Mouse (Mus musculus) adrenal gland, adult (tissue): ENCODE results near the gene Catsper4.

Source experiments
- DNase-seq, 2 experiments: peaks; one replicate each; pipeline ENCODE4 v3.0.0; 2022 to 2023; ENCODE audit warnings: low spot score in 1 of 2; ENCODE audit not compliant: inconsistent age in 2 of 2

Gene Catsper4

DNA sequence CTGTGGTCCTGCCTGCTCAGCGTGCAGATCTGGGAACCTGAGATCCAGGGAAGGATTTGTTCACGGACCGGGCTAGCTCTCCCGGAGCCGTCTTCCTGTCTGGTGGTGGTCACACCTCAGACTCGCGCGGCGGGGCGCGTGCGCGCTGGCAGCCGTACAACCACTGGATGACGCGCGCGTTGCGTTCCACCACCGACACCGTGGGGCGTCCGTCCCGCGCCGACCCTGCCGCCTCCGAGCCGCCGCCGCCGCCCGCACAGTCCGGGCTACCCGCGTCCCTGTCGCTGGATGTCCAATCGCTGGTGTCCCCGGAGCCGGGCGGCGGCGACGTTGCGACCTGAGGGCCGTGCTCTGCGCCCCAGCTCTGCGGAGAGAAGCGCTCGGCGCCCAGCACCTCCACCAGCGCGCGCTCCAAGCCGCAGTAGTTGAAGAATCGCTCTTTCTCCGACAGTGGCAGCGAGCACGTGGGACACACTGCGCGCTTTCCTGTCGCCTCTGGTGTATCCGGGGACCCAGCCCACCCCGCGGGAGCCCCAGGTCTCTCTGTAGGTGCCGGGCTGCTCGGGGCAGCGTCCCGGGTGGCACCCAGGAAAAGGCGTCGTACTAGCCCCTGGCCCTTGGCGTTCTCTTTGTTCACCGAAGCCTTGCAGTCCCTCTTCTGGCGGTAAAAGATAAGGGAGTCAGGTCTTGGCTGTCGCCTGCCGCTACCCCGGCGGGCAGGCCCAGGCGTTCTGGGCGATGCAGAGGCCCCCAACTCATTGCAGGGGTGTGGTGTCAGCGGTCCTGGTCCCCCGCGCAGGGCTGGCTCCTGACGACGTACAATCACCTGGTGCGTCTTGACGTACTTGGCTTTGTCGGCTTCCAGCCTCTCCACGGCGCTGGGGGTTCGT, 24.3 kb upstream of the Catsper4 start:
- DNase-seq: peak in 1 of 2 experiments; percentile 62

DNA sequence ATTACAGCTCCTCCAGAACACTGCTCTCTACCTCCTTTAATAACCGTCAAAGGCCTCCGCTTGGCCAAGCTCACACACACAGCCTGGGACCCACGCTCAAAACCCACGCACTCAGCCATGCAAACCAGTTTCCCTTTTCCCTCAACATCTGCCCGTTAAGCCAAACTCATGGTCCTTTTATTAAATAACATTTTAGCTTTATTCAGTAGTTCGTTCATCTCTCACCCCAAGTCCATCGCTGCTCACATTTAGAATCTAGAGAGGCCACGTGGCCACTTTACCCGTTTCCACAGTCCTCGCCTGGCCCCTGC, 23.7 kb upstream of the Catsper4 start:
- DNase-seq: no peak

DNA sequence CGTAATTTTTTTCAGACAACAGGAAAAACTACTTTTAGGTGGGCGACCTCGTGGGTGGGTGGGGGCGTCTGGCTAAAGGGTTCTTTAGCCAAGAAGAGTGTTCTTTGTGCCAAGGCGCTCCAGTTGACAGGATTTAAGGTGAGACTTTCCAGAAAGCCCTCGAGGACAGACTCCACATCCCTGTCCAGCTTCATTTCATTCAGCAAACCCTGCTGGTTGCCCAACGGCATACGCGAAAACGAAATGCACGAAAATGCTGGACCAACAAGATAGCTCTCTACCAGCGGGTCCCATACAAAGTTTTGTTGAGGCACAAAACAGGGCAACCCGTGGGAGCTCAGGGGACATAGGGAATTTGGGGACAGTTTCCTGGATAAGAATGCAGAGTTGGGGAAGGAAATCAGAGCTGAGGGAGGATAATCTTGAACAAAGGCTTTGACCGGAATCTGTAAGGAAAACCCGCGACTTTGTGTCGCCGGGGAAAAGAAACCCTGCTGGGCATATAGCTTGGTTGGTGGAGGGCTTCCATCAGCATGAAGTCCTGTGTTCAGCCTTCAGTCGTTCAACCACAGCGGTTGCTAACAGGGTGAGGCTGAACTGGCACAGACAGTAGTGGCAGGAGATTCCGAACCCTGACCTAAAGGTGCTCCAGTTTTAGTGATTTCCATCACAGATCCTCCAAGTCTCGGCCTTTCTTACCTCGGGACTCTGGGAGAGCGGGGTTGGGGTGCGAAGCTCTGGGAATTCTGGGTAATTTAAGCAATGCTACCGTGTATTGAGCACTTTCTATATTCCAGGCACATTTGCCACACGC, 23.1 kb upstream of the Catsper4 start:
- DNase-seq: no peak

DNA sequence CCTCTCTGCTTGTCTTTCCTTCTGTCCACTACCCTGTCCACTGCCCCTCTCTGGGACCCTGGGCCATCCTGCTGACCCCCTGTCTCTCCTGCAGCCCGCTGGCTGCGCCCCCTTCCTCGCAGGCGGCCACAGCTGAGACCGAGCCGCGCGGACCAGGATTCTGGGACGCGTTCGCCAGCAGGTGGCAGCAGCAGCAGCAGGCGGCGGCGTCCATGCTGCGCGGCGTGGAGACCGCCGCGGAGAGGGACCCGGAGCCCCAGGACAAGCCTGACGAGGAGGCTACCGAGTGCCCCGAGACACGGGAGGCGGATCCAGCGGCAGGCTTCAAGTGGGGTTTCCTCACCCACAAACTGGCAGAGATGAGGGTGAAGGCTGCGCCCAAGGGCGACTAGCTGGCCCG, 22.5 kb upstream of the Catsper4 start:
- DNase-seq: peak; percentile 67 to 87

DNA sequence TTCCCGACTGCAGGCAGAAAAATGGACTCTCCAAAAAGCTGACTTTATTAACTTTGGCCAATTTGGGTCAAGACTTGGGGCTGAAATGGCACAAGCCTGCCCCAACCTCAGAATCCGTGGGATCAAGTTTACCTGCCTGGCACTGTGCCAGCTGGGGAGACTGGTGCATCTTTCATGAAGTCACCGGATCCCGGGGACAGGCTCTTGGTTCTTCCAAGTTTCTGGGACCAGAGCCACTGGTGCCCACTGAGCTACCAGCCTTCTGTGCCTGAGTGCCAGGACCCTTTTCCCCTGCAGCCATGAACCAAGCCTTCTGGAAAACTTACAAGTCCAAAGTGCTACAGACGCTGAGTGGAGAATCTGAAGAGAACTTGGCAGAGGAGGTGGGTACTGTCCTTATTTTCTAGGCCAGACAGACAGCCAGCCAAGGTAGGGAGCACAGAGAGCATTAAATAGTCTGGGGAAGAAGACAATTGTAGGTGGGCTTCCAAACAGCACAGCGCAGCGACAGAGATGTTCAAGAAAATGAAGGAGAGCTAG, 19.6 kb upstream of the Catsper4 start, which contains the start of gene Gm30191:
Gene Gm30191, plus strand, starts transcription at position 217 of the 540 bp plus-strand sequence.
- no peak for DNase-seq

DNA sequence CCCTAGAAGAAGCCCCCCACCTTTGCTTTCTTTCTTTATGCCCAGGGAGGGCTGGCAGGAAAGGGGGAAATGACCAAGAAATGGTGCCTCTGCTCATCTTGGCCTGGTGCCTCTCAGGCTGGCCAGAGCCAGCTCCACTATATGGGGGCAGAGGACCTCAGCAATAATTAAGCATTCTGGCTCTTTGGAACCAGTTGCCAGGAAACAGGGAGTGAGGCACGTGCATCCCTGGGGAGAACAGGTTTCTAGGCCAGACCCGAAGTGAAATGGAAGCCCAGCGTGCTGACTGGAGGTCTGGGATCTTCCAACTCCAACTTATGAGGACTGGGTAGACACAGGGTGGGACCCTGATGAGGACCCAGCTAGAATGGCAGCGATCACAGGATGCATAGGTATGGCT, 19.1 kb upstream of the Catsper4 start:
- DNase-seq: no peak

DNA sequence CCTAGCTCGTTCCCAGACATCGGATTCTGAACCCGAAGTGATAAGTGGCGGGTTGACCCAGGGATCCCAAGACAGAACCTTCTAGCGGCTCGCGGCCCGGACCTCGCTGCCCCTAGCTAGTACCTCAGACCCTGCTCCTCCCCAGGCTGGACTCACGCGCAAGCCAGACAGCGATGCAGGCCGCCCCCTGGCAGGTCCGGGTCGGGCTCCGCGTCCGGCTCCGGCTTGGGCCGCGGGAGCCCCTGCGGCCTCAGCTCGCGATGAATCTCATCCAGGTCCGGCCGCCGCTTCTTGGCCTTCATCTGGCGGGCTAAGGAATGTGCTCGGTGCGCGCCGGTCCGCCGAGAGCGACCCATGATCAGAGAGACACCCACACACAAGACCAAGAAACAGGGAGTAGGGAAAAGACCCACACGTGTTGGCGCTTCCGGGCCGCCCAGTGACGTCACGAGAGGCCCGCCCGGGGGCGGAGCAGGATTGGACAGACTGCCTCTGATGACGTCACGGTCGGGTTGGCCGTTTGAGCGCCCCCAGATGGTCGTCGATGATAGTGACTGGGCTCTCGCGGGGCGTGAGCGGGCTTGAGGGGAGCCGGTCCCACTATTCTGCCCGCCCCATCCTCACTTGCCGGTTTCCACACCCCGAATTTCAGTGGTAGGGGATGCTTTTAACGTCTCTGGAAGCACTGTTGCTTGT, 18.1 kb upstream of the Catsper4 start, which contains the start of gene Zfp593:
Gene Zfp593, minus strand, starts transcription at position 445 of the 696 bp plus-strand sequence.
- peak; percentile 95 to 99 for DNase-seq

DNA sequence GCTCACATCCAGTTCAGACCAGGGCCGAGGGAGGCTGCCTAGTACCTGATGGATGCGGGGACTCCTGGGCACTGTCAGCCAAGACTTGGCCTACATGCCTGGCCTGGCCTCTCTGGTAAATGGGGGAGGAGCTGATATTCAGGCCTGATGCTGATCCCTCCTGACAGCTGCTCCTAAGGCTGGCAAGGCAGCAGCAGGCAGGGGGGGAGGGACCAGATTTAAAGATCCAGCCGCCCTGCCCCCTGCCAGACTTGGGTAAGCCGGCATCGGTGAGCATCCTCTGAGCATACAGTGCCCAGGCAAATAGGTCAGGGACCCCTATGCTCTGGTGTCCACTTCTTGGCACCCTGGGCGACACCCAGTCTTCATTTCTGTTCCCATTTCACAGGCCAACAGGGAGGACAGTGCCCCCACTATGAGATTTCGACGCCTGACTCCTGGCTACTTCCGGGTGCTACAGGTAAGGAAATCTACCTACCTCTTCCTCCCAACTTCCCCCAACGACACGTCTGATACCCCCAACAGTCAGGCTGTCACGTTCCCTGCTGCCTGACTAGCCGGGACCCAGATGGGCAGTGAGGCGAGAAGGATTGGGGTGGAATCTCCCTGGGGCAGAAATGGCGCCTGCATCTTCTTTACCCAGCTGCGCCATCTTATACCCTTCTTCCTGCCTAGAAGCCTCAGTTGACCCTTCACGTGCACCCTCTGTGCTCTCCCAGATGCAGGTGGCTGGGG, 16.5 kb upstream of the Catsper4 start, which contains the start of gene E130218I03Rik:
Gene E130218I03Rik, plus strand, starts transcription at position 147 of the 735 bp plus-strand sequence.
- DNase-seq: no peak

DNA sequence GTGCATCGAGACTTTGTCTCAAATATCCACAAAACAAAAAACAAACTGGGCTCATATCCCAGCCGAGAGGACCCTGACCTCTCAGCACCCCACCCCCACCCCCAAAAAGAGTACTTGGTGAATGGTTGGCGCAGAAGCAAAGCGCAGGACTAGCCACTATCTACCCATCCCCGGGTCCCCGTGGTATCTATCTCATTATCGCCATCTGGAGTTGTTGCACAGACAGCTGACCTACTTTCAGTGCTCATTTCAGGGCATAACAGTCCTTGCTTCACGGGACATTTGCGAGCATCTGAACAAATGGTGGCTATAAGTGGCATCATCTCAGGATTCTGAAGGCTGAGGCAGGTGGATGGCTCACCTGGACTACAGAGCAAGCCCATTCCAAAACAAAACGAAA, 11.5 kb upstream of the Catsper4 start:
- DNase-seq: no peak

DNA sequence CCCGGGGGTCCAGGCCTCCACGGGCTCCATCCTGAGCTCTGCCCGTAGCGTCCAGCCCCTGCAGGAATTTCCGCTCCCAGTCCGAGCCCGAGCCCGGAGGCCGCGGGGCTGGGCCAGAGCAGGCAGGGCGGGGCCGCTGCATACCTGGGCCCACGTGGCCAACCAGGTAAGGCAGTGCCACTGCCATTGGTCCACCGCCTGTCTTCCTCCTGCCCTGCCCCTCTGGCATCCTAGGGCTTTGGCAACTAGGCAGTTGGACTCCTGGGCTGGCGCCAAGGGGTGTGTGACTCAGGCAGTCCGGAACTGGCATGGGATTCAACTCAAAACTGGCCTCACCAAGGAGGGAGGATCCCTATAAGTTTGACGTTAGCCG, 11.1 kb upstream of the Catsper4 start, which contains the start of gene Cnksr1:
Gene Cnksr1, minus strand, starts transcription at position 121 of the 373 bp plus-strand sequence.
- DNase-seq: peak; percentile 81 to 94

DNA sequence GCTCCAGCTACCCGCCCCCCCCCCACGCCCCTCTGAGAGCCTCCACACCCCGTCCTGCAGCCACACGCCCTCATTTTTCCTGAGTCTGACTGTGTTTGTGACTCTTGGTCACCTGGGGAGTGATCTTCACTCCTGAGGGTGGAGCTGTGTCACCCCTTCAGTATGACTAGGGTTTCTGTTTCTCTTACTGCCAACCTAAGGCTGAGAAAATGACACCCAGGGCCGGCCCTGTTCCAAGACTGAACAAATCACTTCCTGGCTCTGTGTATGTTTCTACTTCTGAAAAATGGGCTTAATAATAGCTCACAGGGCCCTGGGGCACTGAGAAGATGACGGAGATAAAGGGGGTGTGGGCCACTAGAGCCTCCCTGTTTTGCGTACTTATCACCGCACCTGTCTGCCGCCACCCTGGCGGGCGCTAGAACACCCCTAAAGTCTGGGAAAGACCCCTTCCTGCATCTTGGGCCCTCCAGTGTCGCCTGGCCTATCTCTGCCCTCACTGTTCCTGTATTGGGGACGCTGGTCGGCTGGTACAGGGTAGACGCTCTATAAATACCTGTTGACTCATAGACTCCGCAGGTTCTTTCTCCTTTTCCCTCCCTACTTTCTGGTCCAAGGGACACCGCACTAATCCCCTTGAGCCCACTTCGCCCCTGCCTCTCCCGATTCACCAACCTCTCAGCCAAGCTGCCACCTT, 10.5 kb upstream of the Catsper4 start:
- no peak for DNase-seq

DNA sequence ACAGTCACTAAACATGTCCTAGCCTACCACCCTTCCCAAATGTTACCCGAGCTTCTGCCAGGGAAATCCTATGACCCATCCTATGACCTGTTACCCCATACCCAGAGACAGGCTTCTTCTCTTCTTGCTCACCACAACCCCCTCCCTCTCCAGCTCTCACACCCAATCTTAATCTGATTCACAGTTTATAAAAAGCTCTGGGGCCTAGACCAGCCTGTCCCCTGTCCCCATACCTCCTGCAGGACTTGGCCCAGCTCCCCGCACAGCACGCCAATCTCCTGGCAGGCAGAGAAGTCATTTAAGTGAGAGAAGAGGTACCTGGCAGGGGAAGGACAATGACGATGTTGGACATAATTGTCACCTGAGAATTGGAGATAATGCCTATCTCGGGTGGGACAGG, 7.7 kb upstream of the Catsper4 start:
- DNase-seq: no peak

DNA sequence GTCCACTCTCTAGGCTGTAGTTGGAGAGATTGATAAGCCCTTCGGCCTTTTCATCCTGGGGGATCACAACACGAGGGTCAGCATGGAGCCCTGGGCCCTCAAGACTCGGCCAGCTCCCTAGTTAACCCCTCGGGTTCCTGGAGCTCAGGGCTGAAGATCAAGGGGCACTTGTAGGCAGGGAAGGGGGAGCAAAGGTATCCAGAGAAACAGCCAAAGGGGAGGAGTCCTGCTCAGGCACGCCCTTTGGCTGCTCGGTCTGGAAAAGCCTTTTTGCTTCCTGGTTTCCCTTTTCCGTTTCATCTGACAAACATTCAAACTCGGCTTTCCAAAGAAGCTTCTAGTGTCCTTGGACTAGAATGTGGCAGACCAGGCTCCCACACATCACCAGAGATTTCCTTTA, 3.2 kb upstream of the Catsper4 start:
- DNase-seq: no peak

DNA sequence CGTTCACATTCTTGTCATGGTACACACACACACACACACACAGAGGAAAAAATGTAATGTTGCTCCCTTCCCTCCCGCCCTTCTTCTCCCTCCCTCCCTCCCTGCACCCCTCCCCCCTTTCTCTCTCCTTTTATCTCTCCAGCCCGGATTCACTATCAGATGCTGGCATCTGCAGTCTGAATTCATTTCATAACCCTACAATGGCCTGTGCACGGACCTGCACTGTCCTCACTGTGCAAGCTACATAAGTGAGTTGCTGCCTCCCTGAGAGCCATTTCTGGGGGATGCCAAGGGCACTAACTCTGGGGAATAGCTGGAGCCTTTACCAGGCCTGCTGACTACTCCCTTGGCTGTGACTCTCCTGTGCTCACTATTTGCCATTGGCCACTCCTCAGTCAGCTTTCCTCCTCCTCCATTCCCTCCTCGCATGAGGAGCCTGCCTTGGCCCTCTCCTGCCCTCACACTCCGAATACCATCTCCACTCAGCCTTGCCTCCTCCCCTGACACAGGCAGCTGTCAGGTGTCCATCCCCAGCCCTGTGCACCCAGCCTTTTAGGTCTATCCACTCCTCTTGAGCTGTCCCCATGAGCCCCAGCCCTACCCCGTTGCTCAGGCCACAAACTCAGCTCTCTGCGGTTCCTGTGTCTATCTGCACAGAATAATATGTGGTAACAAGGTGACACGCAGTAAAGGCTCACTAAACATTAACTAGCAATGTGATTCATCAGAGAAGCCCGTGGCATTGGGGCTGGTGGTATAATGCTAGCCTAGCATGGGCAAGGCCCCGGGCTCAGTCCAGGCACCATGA, 4.2 kb downstream of the Catsper4 start:
- no peak for DNase-seq

DNA sequence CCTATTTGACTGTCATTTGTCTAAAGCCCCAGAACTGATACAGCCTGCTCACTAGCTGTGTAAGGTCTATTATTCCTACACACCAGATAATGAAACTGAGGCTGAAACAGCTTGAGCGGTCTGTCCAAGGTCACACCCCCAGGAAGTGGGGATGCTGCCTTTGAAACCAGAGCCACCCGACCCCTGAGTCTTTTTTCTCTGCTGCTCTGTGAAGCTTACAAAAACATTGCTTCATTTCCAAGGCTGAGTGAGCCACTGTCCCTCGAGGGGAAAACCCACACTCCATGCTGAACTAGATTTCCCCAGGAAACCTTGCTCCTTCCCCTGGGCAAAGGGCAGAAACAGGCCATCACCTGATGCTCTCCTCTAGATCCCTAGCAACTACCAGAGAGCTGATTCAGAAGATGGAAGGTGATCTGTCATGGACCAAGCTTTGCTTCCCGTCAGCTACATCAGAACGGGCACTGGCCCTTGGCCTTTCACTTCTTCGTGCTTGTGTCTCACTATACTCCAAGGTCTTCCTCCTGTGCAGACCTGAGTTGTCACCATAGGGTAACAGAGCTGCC, 20.6 kb downstream of the Catsper4 start:
- DNase-seq: peak; percentile 12 to 59

DNA sequence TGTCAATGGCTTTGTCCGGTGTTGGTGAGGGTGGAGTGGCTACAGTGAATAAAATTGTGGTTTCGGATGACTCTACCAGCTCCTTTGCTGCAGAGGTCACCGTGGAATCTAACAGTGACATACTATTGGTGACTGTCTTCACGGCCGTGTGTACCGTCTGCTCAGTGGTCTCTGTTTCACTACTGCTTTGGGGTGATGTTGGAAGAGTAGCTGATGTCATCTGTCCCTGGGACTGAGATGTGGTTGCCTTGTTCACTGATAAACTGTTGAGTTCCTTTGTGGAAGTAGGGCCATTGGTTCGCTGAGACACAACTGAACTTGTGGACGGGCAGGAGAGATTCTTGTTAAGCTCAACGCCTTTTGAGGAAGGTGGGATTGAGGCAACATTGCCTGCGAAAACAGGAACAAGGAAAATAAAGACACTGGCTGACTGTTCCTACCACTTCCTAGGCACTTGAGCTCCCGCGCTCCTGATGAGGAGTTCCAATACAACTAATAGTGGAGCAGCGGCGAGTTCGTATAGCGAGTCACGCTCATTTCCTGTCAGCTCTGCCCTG, 23.8 kb downstream of the Catsper4 start:
- DNase-seq: no peak

DNA sequence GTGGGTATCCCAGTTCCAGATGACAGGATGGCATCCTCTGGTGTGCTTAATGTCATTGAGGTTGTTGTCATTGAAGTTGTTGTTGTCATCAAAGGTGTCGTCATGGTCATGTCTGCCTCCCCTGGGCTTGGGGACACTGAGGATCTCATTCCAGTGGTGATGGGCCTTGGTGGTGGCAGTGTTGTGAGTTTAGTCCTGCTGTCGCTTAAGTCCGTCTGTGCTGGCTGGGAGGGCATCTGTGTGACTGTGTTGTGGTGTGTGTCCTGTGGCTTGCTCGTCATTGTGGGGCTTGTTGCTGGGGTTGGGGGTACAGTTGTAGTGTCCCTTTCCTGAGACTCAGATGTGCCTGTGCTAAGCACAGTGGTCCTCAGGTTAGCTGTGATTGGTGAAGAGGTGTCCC, 24.3 kb downstream of the Catsper4 start, which contains the start of gene Gm7534:
Gene Gm7534, minus strand, starts transcription at position 101 of the 400 bp plus-strand sequence.
- no peak for DNase-seq

DNA sequence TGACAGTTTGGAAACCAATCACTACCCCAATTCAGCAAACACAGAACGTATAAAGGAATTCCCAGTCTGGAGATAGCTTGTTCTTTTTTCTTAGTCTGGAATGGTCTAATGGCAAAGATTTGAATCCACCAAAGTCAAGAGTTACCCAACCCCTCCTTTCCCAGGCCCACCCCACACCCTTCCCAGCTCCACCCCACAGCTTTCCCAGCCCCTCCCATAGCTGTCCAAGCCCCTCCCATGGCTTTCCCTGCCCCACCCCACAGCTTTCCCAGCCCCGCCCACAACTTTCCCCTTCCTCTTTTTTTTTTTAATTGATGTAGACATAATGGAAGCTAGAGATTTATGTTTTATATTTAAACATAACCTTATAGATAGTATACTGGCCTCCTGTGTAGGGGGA, 27.8 kb downstream of the Catsper4 start:
- DNase-seq: no peak
